Mouse (Mus musculus): ENCODE results near the gene Slc22a3.

The Slc22a3 gene

GRCm38 (mm10) chr17:12409346-12409944 lies 98.1 kb downstream of the Slc22a3 start:
- in situ Hi-C loops (cut with MboI): no loop called here

- in situ Hi-C loops (cut with MboI): no loop called here
These were observed 104.1 kb downstream of the Slc22a3 start for GRCm38 (mm10) chr17:12403420-12403819.

GRCm38 (mm10) chr17:12396163-12396677 lies 111.3 kb downstream of the Slc22a3 start:
- in situ Hi-C loops (cut with MboI): no loop called here

- in situ Hi-C loops (cut with MboI): no loop called here
These were observed 119.3 kb downstream of the Slc22a3 start for GRCm38 (mm10) chr17:12388239-12388638.

GRCm38 (mm10) chr17:12387781-12388180 lies 119.7 kb downstream of the Slc22a3 start:
- in situ Hi-C loops (cut with MboI): no loop called here

- in situ Hi-C loops (cut with MboI): no loop called here
These were observed 122.3 kb downstream of the Slc22a3 start for GRCm38 (mm10) chr17:12385049-12385794.

- in situ Hi-C loops (cut with MboI): no loop called here
These were observed 125.0 kb downstream of the Slc22a3 start for GRCm38 (mm10) chr17:12382531-12382930.

GRCm38 (mm10) chr17:12381579-12381978 lies 125.9 kb downstream of the Slc22a3 start:
- in situ Hi-C loops (cut with MboI): no loop called here

GRCm38 (mm10) chr17:12380287-12380686 lies 127.2 kb downstream of the Slc22a3 start:
- in situ Hi-C loops (cut with MboI): no loop called here

- in situ Hi-C loops (cut with MboI): no loop called here
These were observed 129.4 kb downstream of the Slc22a3 start, which contains the start of gene Plg for GRCm38 (mm10) chr17:12377981-12378705. TSS of gene Plg (plus strand) at chr17:12378608.

GRCm38 (mm10) chr17:12373601-12374144 lies 133.8 kb downstream of the Slc22a3 start:
- in situ Hi-C loops (cut with MboI): no loop called here

GRCm38 (mm10) chr17:12372021-12372420 lies 135.5 kb downstream of the Slc22a3 start:
- in situ Hi-C loops (cut with MboI): no loop called here

- in situ Hi-C loops (cut with MboI): no loop called here
These were observed 136.1 kb downstream of the Slc22a3 start for GRCm38 (mm10) chr17:12371310-12371925.

- in situ Hi-C loops (cut with MboI): no loop called here
These were observed 137.2 kb downstream of the Slc22a3 start for GRCm38 (mm10) chr17:12370289-12370688.

GRCm38 (mm10) chr17:12369393-12369792 lies 138.1 kb downstream of the Slc22a3 start:
- in situ Hi-C loops (cut with MboI): no loop called here
